Mouse (Mus musculus): ENCODE results near the gene Klhl9. TPM values are rescaled to one million over a fixed set of nuclear protein-coding genes. Genes with fewer than 3 reads are reported as not detected.

The Klhl9 gene
- polyA plus RNA-seq (2012; rRNA removed), result 43.1 and 44.2 TPM in 2 replicates

GRCm38 (mm10) chr4:88721791-88722721, at the start of gene Klhl9, which contains the start of gene Gm26566:
TSS of gene Klhl9 (minus strand) at chr4:88722465.
TSS of gene Gm26566 (plus strand) at chr4:88721805.

GRCm38 (mm10) chr4:88759610-88760268, 37.5 kb upstream of the Klhl9 start, which contains the start of gene Gm13283:
TSS of gene Gm13283 (plus strand) at chr4:88760119.

GRCm38 (mm10) chr4:88754818-88755340, 32.6 kb upstream of the Klhl9 start, which contains the start of gene Gm13271:
TSS of gene Gm13271 (plus strand) at chr4:88754868.

GRCm38 (mm10) chr4:88691259-88691658, 31.0 kb downstream of the Klhl9 start, which contains the start of gene Ifnab:
TSS of gene Ifnab (minus strand) at chr4:88691359.

DNA sequence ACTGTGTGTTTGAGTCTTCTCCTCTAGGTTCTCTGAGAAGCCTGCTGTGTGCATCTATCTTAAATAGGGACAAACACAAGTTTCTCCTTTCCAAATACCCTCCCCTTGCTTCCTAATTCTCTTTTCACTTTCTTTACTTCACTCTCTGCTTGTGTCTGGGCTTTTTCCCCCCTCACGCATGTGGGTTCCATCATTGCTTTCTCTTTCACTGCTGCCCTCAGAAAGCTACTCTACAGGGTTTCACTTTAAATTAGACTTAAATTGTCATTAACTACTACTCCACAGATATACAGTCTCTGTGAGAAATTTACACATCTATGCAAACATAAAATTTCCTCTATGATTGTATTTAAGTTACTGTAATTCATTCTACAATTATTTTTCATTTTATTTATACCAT, 38.5 kb downstream of the Klhl9 start, which contains the start of gene Ifna2:
TSS of gene Ifna2 (minus strand) at position 101 of the 400 bp plus-strand sequence.

DNA sequence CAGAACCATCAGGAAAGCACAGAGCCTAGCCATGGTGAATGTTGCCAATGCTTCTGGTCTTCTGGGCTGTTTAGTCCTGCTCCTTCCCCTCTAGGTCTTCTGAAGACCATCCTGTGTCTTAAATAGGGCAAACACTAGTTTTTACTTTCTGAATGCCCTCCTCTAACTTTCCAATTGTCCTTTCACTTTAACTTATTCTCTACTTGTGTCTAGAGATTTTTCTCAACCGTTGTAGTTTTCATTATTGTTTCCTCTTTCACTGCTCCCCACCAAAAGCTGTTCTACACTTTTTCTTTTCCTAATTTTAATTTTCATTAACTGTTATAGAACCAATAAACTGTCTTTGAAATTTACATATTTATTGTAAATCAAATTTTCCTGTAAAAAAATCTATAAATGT, 45.4 kb downstream of the Klhl9 start, which contains the start of gene Ifna16:
TSS of gene Ifna16 (minus strand) at position 101 of the 400 bp plus-strand sequence.

Other genes starting within 250 kb of the Klhl9 start
- gene Ifnb1, start 199.7 kb downstream of the Klhl9 start, polyA plus RNA-seq (2012; rRNA removed), result not detected in 2 replicates
- not detected in 2 replicates for gene Ifna15, start 164.2 kb downstream of the Klhl9 start, polyA plus RNA-seq (2012; rRNA removed)
- gene Ifna14, start 150.7 kb downstream of the Klhl9 start, polyA plus RNA-seq (2012; rRNA removed), result not detected in 2 replicates
- gene Ifna9, start 130.1 kb downstream of the Klhl9 start, polyA plus RNA-seq (2012; rRNA removed), result not detected in 2 replicates
- not detected in 2 replicates for gene Ifna12, start 119.1 kb downstream of the Klhl9 start, polyA plus RNA-seq (2012; rRNA removed)
- gene C87499, start 88.1 kb downstream of the Klhl9 start, polyA plus RNA-seq (2012; rRNA removed), result not detected in 2 replicates
- gene Ifna13, start 78.0 kb downstream of the Klhl9 start, polyA plus RNA-seq (2012; rRNA removed), result not detected in 2 replicates
- not detected in 2 replicates for gene Ifna16, start 45.5 kb downstream of the Klhl9 start, polyA plus RNA-seq (2012; rRNA removed)
- gene Ifna2, start 38.6 kb downstream of the Klhl9 start, polyA plus RNA-seq (2012; rRNA removed), result not detected in 2 replicates
- gene Ifnab, start 31.1 kb downstream of the Klhl9 start, polyA plus RNA-seq (2012; rRNA removed), result not detected in 2 replicates
- gene Gm26566, start 660 bp downstream of the Klhl9 start, polyA plus RNA-seq (2012; rRNA removed), result 1.2 and 1.6 TPM in 2 replicates
- not detected in 2 replicates for gene Gm13271, start 32.4 kb upstream of the Klhl9 start, polyA plus RNA-seq (2012; rRNA removed)
- 0.06 TPM in 1 of 2 replicates, not detected in the other for gene Gm13283, start 37.7 kb upstream of the Klhl9 start, polyA plus RNA-seq (2012; rRNA removed)
- not detected in 2 replicates for gene Gm13290, start 51.4 kb upstream of the Klhl9 start, polyA plus RNA-seq (2012; rRNA removed)
- gene Gm13289, start 54.5 kb upstream of the Klhl9 start, polyA plus RNA-seq (2012; rRNA removed), result not detected in 2 replicates
- not detected in 2 replicates for gene Gm13272, start 57.4 kb upstream of the Klhl9 start, polyA plus RNA-seq (2012; rRNA removed)
- not detected in 2 replicates for gene Ifnz, start 59.7 kb upstream of the Klhl9 start, polyA plus RNA-seq (2012; rRNA removed)
- gene Gm13276, start 63.2 kb upstream of the Klhl9 start, polyA plus RNA-seq (2012; rRNA removed), result not detected in 2 replicates
- not detected in 2 replicates for gene Gm13277, start 66.2 kb upstream of the Klhl9 start, polyA plus RNA-seq (2012; rRNA removed)
- gene Gm13278, start 69.1 kb upstream of the Klhl9 start, polyA plus RNA-seq (2012; rRNA removed), result not detected in 2 replicates
- not detected in 2 replicates for gene Gm13275, start 72.0 kb upstream of the Klhl9 start, polyA plus RNA-seq (2012; rRNA removed)
- not detected in 2 replicates for gene Gm13279, start 74.9 kb upstream of the Klhl9 start, polyA plus RNA-seq (2012; rRNA removed)
- not detected in 2 replicates for gene Gm13285, start 77.2 kb upstream of the Klhl9 start, polyA plus RNA-seq (2012; rRNA removed)
- not detected in 2 replicates for gene Gm13287, start 80.8 kb upstream of the Klhl9 start, polyA plus RNA-seq (2012; rRNA removed)
- 0.01 TPM in 1 of 2 replicates, not detected in the other for gene Gm13288, start 83.1 kb upstream of the Klhl9 start, polyA plus RNA-seq (2012; rRNA removed)
- not detected in 2 replicates for gene Ifna7, start 93.8 kb upstream of the Klhl9 start, polyA plus RNA-seq (2012; rRNA removed)
- not detected in 2 replicates for gene Ifna11, start 97.5 kb upstream of the Klhl9 start, polyA plus RNA-seq (2012; rRNA removed)
- not detected in 2 replicates for gene Ifna6, start 105.0 kb upstream of the Klhl9 start, polyA plus RNA-seq (2012; rRNA removed)
- gene Ifna5, start 113.1 kb upstream of the Klhl9 start, polyA plus RNA-seq (2012; rRNA removed), result not detected in 2 replicates
- not detected in 2 replicates for gene Ifna4, start 119.4 kb upstream of the Klhl9 start, polyA plus RNA-seq (2012; rRNA removed)
- gene Ifna1, start 127.6 kb upstream of the Klhl9 start, polyA plus RNA-seq (2012; rRNA removed), result not detected in 2 replicates
- gene Ifne, start 157.7 kb upstream of the Klhl9 start, polyA plus RNA-seq (2012; rRNA removed), result not detected in 2 replicates